Mouse (Mus musculus): ENCODE measurements around the gene Mpdu1. TPM values are rescaled to one million over a fixed set of nuclear protein-coding genes. Genes with fewer than 3 reads are reported as not detected.
"Not testable (repeated sequence)": the region's sequence is repeated elsewhere in the genome, so short reads cannot be mapped to it uniquely, and the experiment has no call there.

The Mpdu1 gene
- polyA plus RNA-seq, 2 experiments from 2014 or later = 34.8 to 85.1 TPM

- ATAC-seq = no peak
Observed at GRCm38 (mm10) chr11:69663795-69664194, 1.4 kb upstream of the Mpdu1 start.

GRCm38 (mm10) chr11:69662967-69663671 is 677 bp upstream of the Mpdu1 start:
- ATAC-seq = no peak

- no peak for ATAC-seq
Observed at GRCm38 (mm10) chr11:69661221-69661881, 1.1 kb downstream of the Mpdu1 start.

GRCm38 (mm10) chr11:69657462-69657881 is 5.0 kb downstream of the Mpdu1 start:
- no peak for ATAC-seq

GRCm38 (mm10) chr11:69656617-69657461 is 5.6 kb downstream of the Mpdu1 start:
- peak; percentile 45 for ATAC-seq

- no peak for ATAC-seq
Observed at GRCm38 (mm10) chr11:69656065-69656455, 6.4 kb downstream of the Mpdu1 start.

- ATAC-seq = no peak
Observed at GRCm38 (mm10) chr11:69655264-69656064, 7.0 kb downstream of the Mpdu1 start, which contains the start of gene Sox15. TSS of gene Sox15 (plus strand) at chr11:69655314.

GRCm38 (mm10) chr11:69654760-69655159 is 7.7 kb downstream of the Mpdu1 start:
- ATAC-seq = no peak

- ATAC-seq = no peak
Observed at GRCm38 (mm10) chr11:69653399-69653798, 9.0 kb downstream of the Mpdu1 start.

- no peak for ATAC-seq
Observed at GRCm38 (mm10) chr11:69645860-69646259, 16.6 kb downstream of the Mpdu1 start.

GRCm38 (mm10) chr11:69635471-69635870 is 27.0 kb downstream of the Mpdu1 start:
- ATAC-seq = no peak

- ATAC-seq = peak; percentile 24
Observed at GRCm38 (mm10) chr11:69633128-69633866, 29.1 kb downstream of the Mpdu1 start.

- peak; percentile 95 for ATAC-seq
Observed at GRCm38 (mm10) chr11:69632284-69633089, 30.0 kb downstream of the Mpdu1 start, which contains the start of gene Fxr2. TSS of gene Fxr2 (plus strand) at chr11:69632990.

- no peak for ATAC-seq
Observed at GRCm38 (mm10) chr11:69629802-69630201, 32.6 kb downstream of the Mpdu1 start.

- ATAC-seq = no peak
Observed at GRCm38 (mm10) chr11:69628286-69628685, 34.2 kb downstream of the Mpdu1 start.

GRCm38 (mm10) chr11:69624339-69624738 is 38.1 kb downstream of the Mpdu1 start:
- not testable (repeated sequence) for ATAC-seq

GRCm38 (mm10) chr11:69623006-69623405 is 39.4 kb downstream of the Mpdu1 start:
- ATAC-seq = no peak

- no peak for ATAC-seq
Observed at GRCm38 (mm10) chr11:69622406-69622805, 40.0 kb downstream of the Mpdu1 start.

- ATAC-seq = no peak
Observed at GRCm38 (mm10) chr11:69621571-69622268, 40.7 kb downstream of the Mpdu1 start, which contains the start of gene Sat2. TSS of gene Sat2 (plus strand) at chr11:69622024.
